Mouse (Mus musculus): ENCODE measurements at regions not wholly inside any gene's neighbourhood (a gene's known extent, or its start where the extent isn't known, plus 50 kb on each side); places are given as distances from the start of the nearest gene placed in this dataset.

- H3K36me3 ChIP-seq (replicated peaks) = no peaks in the 10 kb centered on the region
- ATAC-seq (ENCODE audit: extremely low read depth, insufficient number of reproducible peaks, low FRiP score, poor library complexity, severe bottlenecking) = peak; percentile 91
- TF ChIP-seq POLR2AphosphoS5 (IDR thresholded peaks at IDR 0.05; ENCODE audit: insufficient replicate concordance, low read depth, low read length) (no peak), GATA1 (IDR thresholded peaks at IDR 0.05; ENCODE audit: borderline replicate concordance, low read length) (no peak), CTCF (IDR thresholded peaks at IDR 0.05; ENCODE audit: low read depth, low read length) (no peak), TAL1 (conservative IDR thresholded peaks at IDR 0.05; ENCODE audit: low read depth, low read length) (peak; percentile 76)
- peak overlapping the region; percentile 6; the same call in 1 of the 2 replicates for H3K4me3 ChIP-seq (ENCODE audit: low read depth, low read length)
- H3K27me3 ChIP-seq (ENCODE audit: insufficient read depth, low read length) = no peaks in the 10 kb centered on the region
- peaks cover 24% of the 10 kb centered on the region for H3K4me1 ChIP-seq (ENCODE audit: insufficient read depth, low read depth, low read length)
- DNase-seq (ENCODE audit: low spot score) = peak; percentile 9
- peaks cover 6% of the 10 kb centered on the region for H3K9me3 ChIP-seq (replicated peaks)
Observed at GRCm38 (mm10) chr1:69746575-69747290, 59.7 kb upstream of the Ikzf2 start.

GRCm38 (mm10) chr1:69752724-69753123, 65.7 kb upstream of the Ikzf2 start:
- no peak for TF ChIP-seq CTCF (IDR thresholded peaks at IDR 0.05; ENCODE audit: low read depth, low read length)
- TF ChIP-seq GATA1 (IDR thresholded peaks at IDR 0.05; ENCODE audit: borderline replicate concordance, low read length) = no peak
- no peak for TF ChIP-seq GATA2 (IDR thresholded peaks at IDR 0.05; ENCODE audit: borderline replicate concordance, low read depth, low read length)
- TF ChIP-seq TAL1 (conservative IDR thresholded peaks at IDR 0.05; ENCODE audit: low read depth, low read length) = no peak
- no peak for TF ChIP-seq POLR2AphosphoS5 (IDR thresholded peaks at IDR 0.05; ENCODE audit: insufficient replicate concordance, low read depth, low read length)
- no peak overlapping the region for H3K4me3 ChIP-seq (ENCODE audit: low read depth, low read length)

DNA sequence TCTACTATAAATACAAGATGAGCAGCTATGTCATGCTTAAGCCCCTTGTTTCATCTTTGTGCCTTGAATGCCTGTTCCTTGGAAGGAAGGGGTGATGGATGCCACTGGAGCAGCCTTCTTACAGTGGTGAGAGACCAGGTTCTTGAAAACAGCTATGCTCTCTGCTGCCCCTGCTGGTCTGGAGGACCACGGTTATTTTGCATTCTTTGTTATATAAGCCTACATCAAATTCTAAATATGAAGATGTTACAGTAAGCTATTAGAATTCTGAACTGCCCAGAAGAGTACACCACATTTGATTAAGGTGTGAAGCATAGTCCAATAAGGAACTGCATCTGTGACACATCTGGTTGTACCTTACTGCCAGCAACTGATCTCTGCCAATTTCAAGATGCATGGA, 69.1 kb upstream of the Spag16 start:
- no peaks in the 10 kb centered on the region for H3K4me1 ChIP-seq (ENCODE audit: insufficient read depth, low read depth, low read length)
- no peaks in the 10 kb centered on the region; the same call in 1 of the 2 replicates for H3K9me3 ChIP-seq (replicated peaks)
- peaks cover 4% of the 10 kb centered on the region; the same call in 1 of the 2 replicates for H3K27me3 ChIP-seq (ENCODE audit: insufficient read depth, low read length)
- DNase-seq (ENCODE audit: low spot score) (no peak), ATAC-seq (ENCODE audit: extremely low read depth, insufficient number of reproducible peaks, low FRiP score, poor library complexity, severe bottlenecking) (no peak)
- H3K36me3 ChIP-seq (replicated peaks) = no peaks in the 10 kb centered on the region
- H3K4me3 ChIP-seq (ENCODE audit: low read depth, low read length) = no peak overlapping the region
- TF ChIP-seq TAL1 (conservative IDR thresholded peaks at IDR 0.05; ENCODE audit: low read depth, low read length) (no peak), GATA2 (IDR thresholded peaks at IDR 0.05; ENCODE audit: borderline replicate concordance, low read depth, low read length) (no peak), GATA1 (IDR thresholded peaks at IDR 0.05; ENCODE audit: borderline replicate concordance, low read length) (no peak), POLR2AphosphoS5 (IDR thresholded peaks at IDR 0.05; ENCODE audit: insufficient replicate concordance, low read depth, low read length) (no peak), CTCF (IDR thresholded peaks at IDR 0.05; ENCODE audit: low read depth, low read length) (no peak)

More at GRCm38 (mm10) chr1:69752724-69753123, 65.7 kb upstream of the Ikzf2 start:
- ATAC-seq (ENCODE audit: extremely low read depth, insufficient number of reproducible peaks, low FRiP score, poor library complexity, severe bottlenecking) (no peak), DNase-seq (ENCODE audit: low spot score) (no peak)
- no peaks in the 10 kb centered on the region for H3K36me3 ChIP-seq (replicated peaks)
- H3K27me3 ChIP-seq (ENCODE audit: insufficient read depth, low read length) = no peaks in the 10 kb centered on the region; the same call in 1 of the 2 replicates
- H3K9me3 ChIP-seq (replicated peaks) = no peaks in the 10 kb centered on the region; the same call in 1 of the 2 replicates
- peaks cover 3% of the 10 kb centered on the region for H3K4me1 ChIP-seq (ENCODE audit: insufficient read depth, low read depth, low read length)

- no peaks in the 10 kb centered on the region for H3K4me1 ChIP-seq (ENCODE audit: insufficient read depth, low read depth, low read length)
- DNase-seq (ENCODE audit: low spot score) (no peak), ATAC-seq (ENCODE audit: extremely low read depth, insufficient number of reproducible peaks, low FRiP score, poor library complexity, severe bottlenecking) (no peak)
- H3K27me3 ChIP-seq (ENCODE audit: insufficient read depth, low read length) = peaks cover 5% of the 10 kb centered on the region; the same call in 1 of the 2 replicates
- no peak overlapping the region for H3K4me3 ChIP-seq (ENCODE audit: low read depth, low read length)
- H3K36me3 ChIP-seq (replicated peaks) = no peaks in the 10 kb centered on the region
- no peaks in the 10 kb centered on the region; the same call in 1 of the 2 replicates for H3K9me3 ChIP-seq (replicated peaks)
- no peak for TF ChIP-seq TAL1 (conservative IDR thresholded peaks at IDR 0.05; ENCODE audit: low read depth, low read length)
Observed at GRCm38 (mm10) chr1:69759544-69759943, 67.2 kb upstream of the Spag16 start.

DNA sequence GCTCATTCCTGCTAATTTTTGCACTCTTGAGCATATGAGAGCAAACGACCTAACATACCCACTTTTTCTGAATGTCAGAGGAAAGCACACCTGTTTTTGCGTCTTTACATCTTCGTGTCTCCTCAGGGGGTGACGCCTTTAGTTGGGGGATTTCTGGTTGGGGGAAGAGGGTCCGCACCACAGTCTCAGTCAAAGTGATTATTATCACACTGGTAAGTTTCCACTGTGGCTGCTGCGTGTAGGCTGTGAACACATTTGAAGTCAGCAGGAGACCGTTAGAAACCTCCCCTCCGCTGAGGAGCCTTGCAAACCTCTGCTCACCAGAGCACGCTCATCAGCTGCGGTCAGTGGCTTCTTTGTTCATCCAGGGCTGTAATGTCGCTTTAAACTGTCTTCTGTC, 58.1 kb upstream of the Spag16 start:
- Histone ChIP-seq H3K36me3 (replicated peaks) (no peaks in the 10 kb centered on the region), H3K27me3 (ENCODE audit: insufficient read depth, low read length) (peaks cover 3% of the 10 kb centered on the region; the same call in 1 of the 2 replicates), H3K4me3 (ENCODE audit: low read depth, low read length) (no peak overlapping the region), H3K4me1 (ENCODE audit: insufficient read depth, low read depth, low read length) (peaks cover 6% of the 10 kb centered on the region), H3K9me3 (replicated peaks) (no peaks in the 10 kb centered on the region)
- TF ChIP-seq GATA1 (IDR thresholded peaks at IDR 0.05; ENCODE audit: borderline replicate concordance, low read length) (no peak), GATA2 (IDR thresholded peaks at IDR 0.05; ENCODE audit: borderline replicate concordance, low read depth, low read length) (no peak), CTCF (IDR thresholded peaks at IDR 0.05; ENCODE audit: low read depth, low read length) (no peak), POLR2AphosphoS5 (IDR thresholded peaks at IDR 0.05; ENCODE audit: insufficient replicate concordance, low read depth, low read length) (no peak)
- DNase-seq (ENCODE audit: low spot score) (no peak), ATAC-seq (ENCODE audit: extremely low read depth, insufficient number of reproducible peaks, low FRiP score, poor library complexity, severe bottlenecking) (no peak)

DNA sequence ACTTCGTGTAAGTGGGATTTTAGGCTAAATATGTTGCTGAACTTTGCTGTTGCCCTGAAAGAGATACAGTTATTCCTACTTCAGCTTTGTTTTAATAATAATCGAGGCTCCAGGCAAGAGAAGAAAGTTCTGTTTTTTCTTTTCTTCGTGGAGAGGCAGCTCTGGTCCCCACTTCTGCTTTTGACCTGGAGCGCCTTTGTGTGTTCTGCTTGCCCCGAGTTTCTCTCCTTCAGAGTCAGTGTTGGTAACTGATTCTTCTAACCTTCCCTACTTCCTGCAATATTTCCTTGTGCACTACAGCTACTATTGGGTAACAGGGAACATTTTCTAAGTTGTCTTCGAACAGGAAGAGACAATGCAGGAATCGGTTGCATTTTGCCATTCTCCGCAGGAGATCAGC, 56.6 kb upstream of the Spag16 start:
- peaks cover 2% of the 10 kb centered on the region; the same call in 1 of the 2 replicates for H3K27me3 ChIP-seq (ENCODE audit: insufficient read depth, low read length)
- peaks cover 6% of the 10 kb centered on the region for H3K4me1 ChIP-seq (ENCODE audit: insufficient read depth, low read depth, low read length)
- H3K9me3 ChIP-seq (replicated peaks) = no peaks in the 10 kb centered on the region
- ATAC-seq (ENCODE audit: extremely low read depth, insufficient number of reproducible peaks, low FRiP score, poor library complexity, severe bottlenecking) (no peak), DNase-seq (ENCODE audit: low spot score) (no peak)
- no peak overlapping the region for H3K4me3 ChIP-seq (ENCODE audit: low read depth, low read length)
- H3K36me3 ChIP-seq (replicated peaks) = no peaks in the 10 kb centered on the region
- TF ChIP-seq TAL1 (conservative IDR thresholded peaks at IDR 0.05; ENCODE audit: low read depth, low read length) (no peak), POLR2AphosphoS5 (IDR thresholded peaks at IDR 0.05; ENCODE audit: insufficient replicate concordance, low read depth, low read length) (no peak), GATA2 (IDR thresholded peaks at IDR 0.05; ENCODE audit: borderline replicate concordance, low read depth, low read length) (no peak), CTCF (IDR thresholded peaks at IDR 0.05; ENCODE audit: low read depth, low read length) (no peak), GATA1 (IDR thresholded peaks at IDR 0.05; ENCODE audit: borderline replicate concordance, low read length) (no peak)

Measured in G1E (cell line).